Mouse (Mus musculus) olfactory bulb, adult 2 months (tissue): Measurements from ENCODE around the gene Hp. TPM values are rescaled to one million over a fixed set of nuclear protein-coding genes. Genes with fewer than 3 reads are reported as not detected.

ENCODE experiments used
- H3K27ac ChIP-seq: fragments of 200-500 bp; 2 replicates; pipeline ENCODE4 v1.5.1; 2012; ENCODE audit warnings: low read depth, low read length; ENCODE audit not compliant: insufficient read depth
- H3K4me1 ChIP-seq: fragments of 200-500 bp; 2 replicates; pipeline ENCODE4 v1.6.1; 2012; ENCODE audit warnings: low read length; ENCODE audit not compliant: control insufficient read depth, insufficient read depth
- H3K4me3 ChIP-seq: fragments of 200-500 bp; 2 replicates; pipeline ENCODE4 v1.5.1; 2012; ENCODE audit warnings: mild to moderate bottlenecking, low read depth, low read length, moderate library complexity; ENCODE audit not compliant: insufficient read depth
- CTCF ChIP-seq: fragments of 200-500 bp; IDR thresholded peaks from 2 replicates; pipeline ENCODE4 v1.5.1; 2012; ENCODE audit warnings: low read depth, mild to moderate bottlenecking, low read length, moderate library complexity; ENCODE audit not compliant: insufficient read depth
- POLR2A ChIP-seq: fragments of 200-500 bp; IDR thresholded peaks from 2 replicates; pipeline ENCODE4 v1.6.1; 2012; ENCODE audit warnings: mild to moderate bottlenecking, low read depth, low read length, moderate library complexity; ENCODE audit not compliant: insufficient read depth
- WGBS: fragments of 180-500 bp; shearing (Covaris S2); methylation state at CpG from one replicate; pipeline ENCODE4 v1.1.7; 2018; 5-methylcytosine and 5-hydroxymethylcytosine counted together
- polyA plus RNA-seq: library from polyadenylated mRNA; stranded (reverse); fragments of >200 nt; gene quantifications from 2 replicates; pipeline ENCODE4 v1.2.4, GENCODE M21; 2012; ENCODE audit warnings: low replicate concordance; ENCODE audit not compliant: missing spikeins, insufficient read depth, insufficient read length

Hp gene
- polyA plus RNA-seq: not detected in 2 replicates

- no peak within 1 kb of the TSS for H3K4me3 ChIP-seq
- whole genome bisulfite sequencing: 72% methylated on average over 8 of the region's 8 CpGs
- no peak for TF ChIP-seq CTCF
- TF ChIP-seq POLR2A: no peak
- no peaks in the 10 kb centered on the region for H3K4me1 ChIP-seq
- H3K27ac ChIP-seq: no peak within 1 kb of the TSS
Measured at GRCm38 (mm10) chr8:109578900-109579301, at the start of gene Hp. TSS of gene Hp (minus strand) at chr8:109579172.

GRCm38 (mm10) chr8:109628638-109629037 lies 49.7 kb upstream of the Hp start:
- no peaks in the 10 kb centered on the region for H3K4me1 ChIP-seq
- H3K27ac ChIP-seq: no peak overlapping the region
- WGBS: 61% methylated on average over 6 of the region's 6 CpGs
- no peak for TF ChIP-seq POLR2A
- TF ChIP-seq CTCF: no peak
- H3K4me3 ChIP-seq: no peak overlapping the region

- 86% methylated on average over 3 of the region's 3 CpGs for WGBS
- Histone ChIP-seq H3K27ac (no peak overlapping the region), H3K4me3 (no peak overlapping the region), H3K4me1 (no peaks in the 10 kb centered on the region)
- TF ChIP-seq POLR2A (no peak), CTCF (no peak)
Measured at GRCm38 (mm10) chr8:109615569-109615968, 36.6 kb upstream of the Hp start.

- no peak for TF ChIP-seq POLR2A
- Histone ChIP-seq H3K4me1 (no peaks in the 10 kb centered on the region), H3K27ac (no peak within 1 kb of the TSS), H3K4me3 (peak within 1 kb of the TSS; percentile 4)
- 49% methylated on average over 27 of the region's 27 CpGs for WGBS
Measured at GRCm38 (mm10) chr8:109614243-109615210, 35.6 kb upstream of the Hp start, which contains the start of gene Pkd1l3. TSS of gene Pkd1l3 (plus strand) at chr8:109614517.

- no peak overlapping the region for H3K4me3 ChIP-seq
- TF ChIP-seq POLR2A (no peak), CTCF (no peak)
- 0 out of 2 replicates have a peak overlapping the region, but pooled peaks have one; percentile 29 for H3K27ac ChIP-seq
- WGBS: 16% methylated on average over 5 of the region's 5 CpGs
- peaks cover 7% of the 10 kb centered on the region for H3K4me1 ChIP-seq
Measured at GRCm38 (mm10) chr8:109609153-109609502, 30.2 kb upstream of the Hp start.

- WGBS: under 1% methylated on average over 42 of the region's 42 CpGs
- peaks cover 7% of the 10 kb centered on the region for H3K4me1 ChIP-seq
- TF ChIP-seq CTCF (no peak), POLR2A (peak; percentile 89)
Measured at GRCm38 (mm10) chr8:109608271-109609152, 29.5 kb upstream of the Hp start, which contains the start of gene Dhodh. TSS of gene Dhodh (minus strand) at chr8:109608673.

GRCm38 (mm10) chr8:109607650-109608049 lies 28.7 kb upstream of the Hp start:
- Histone ChIP-seq H3K4me3 (peak overlapping the region; percentile 74), H3K4me1 (peaks cover 7% of the 10 kb centered on the region), H3K27ac (no peak overlapping the region)
- no peak for TF ChIP-seq POLR2A
- TF ChIP-seq CTCF: no peak
- WGBS: 4% methylated on average over 12 of the region's 12 CpGs

More at GRCm38 (mm10) chr8:109608271-109609152, 29.5 kb upstream of the Hp start, which contains the start of gene Dhodh:
- H3K4me3 ChIP-seq: peak within 1 kb of the TSS; percentile 74
- peak within 1 kb of the TSS; percentile 85 for H3K27ac ChIP-seq

- no peak overlapping the region for H3K27ac ChIP-seq
- H3K4me1 ChIP-seq: peaks cover 7% of the 10 kb centered on the region
- TF ChIP-seq CTCF: no peak
- TF ChIP-seq POLR2A: no peak
- H3K4me3 ChIP-seq: no peak overlapping the region
- WGBS: 64% methylated on average over 2 of the region's 2 CpGs
Measured at GRCm38 (mm10) chr8:109606725-109607124, 27.8 kb upstream of the Hp start.

GRCm38 (mm10) chr8:109595854-109596253 lies 16.9 kb upstream of the Hp start:
- Histone ChIP-seq H3K4me1 (no peaks in the 10 kb centered on the region), H3K27ac (no peak overlapping the region), H3K4me3 (no peak overlapping the region)
- peak; percentile 65; the same call in 1 of the 2 replicates for TF ChIP-seq CTCF
- no peak for TF ChIP-seq POLR2A
- WGBS: 48% methylated on average over 8 of the region's 8 CpGs
